Mouse (Mus musculus) adrenal gland (tissue): ENCODE results near the gene Pxmp4.

Experiments used
- intact Hi-C: fragments of 180-260 bp; cut with DNase I; formaldehyde crosslinking; loops from one replicate; pipeline ENCODE4 v1.15.1; 2025

The Pxmp4 gene

DNA sequence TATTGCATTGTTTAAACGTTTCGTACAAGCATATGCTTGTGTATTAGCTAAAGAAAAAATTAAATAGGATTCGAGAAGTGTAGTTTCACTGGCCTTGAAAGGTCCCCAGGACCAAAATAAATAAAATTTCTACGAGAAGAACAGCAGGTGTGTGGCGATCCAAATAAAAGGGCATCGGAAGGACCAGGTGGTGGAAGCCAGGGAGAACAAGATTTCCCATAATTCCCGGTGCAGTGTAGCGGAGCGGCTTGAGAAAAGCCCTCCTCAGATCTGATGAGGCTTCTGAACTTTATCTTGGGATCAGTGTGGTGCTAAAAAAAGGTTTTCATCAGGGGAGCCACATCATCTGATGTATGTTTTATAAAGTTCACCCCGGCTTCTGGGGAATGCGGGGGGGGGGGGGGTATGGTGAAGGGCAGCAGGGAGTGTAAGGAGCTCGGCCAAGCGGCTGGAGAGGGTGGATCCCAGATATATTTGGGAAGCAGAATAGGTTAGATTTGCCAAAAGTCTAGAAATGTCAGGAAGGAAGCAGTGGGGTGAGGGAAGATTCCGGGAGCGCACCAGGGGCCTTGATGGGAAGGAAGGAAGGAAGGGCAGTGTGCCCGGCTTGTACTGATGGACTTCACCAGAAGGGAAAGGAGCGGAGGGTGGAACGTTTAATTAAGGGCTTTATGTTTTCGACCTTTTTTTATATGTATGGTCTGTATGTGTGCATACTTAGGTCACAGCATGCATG is 11.5 kb upstream of the Pxmp4 start:
- intact Hi-C loops, result loop anchor here (5.0 kb wide), 2 partner anchors 43 to 203 kb away; no protein-coding TSS in a partner anchor

- intact Hi-C loops, result loop anchor here (5.0 kb wide), 2 partner anchors 41 to 201 kb away; no protein-coding TSS in a partner anchor
Measured at GRCm38 (mm10) chr2:154613118-154614115, 9.9 kb upstream of the Pxmp4 start, which contains the start of the genes Zfp341 and 4930519P11Rik. Gene Zfp341, plus strand, starts transcription at chr2:154613297. Gene 4930519P11Rik, minus strand, starts transcription at chr2:154613437.

DNA sequence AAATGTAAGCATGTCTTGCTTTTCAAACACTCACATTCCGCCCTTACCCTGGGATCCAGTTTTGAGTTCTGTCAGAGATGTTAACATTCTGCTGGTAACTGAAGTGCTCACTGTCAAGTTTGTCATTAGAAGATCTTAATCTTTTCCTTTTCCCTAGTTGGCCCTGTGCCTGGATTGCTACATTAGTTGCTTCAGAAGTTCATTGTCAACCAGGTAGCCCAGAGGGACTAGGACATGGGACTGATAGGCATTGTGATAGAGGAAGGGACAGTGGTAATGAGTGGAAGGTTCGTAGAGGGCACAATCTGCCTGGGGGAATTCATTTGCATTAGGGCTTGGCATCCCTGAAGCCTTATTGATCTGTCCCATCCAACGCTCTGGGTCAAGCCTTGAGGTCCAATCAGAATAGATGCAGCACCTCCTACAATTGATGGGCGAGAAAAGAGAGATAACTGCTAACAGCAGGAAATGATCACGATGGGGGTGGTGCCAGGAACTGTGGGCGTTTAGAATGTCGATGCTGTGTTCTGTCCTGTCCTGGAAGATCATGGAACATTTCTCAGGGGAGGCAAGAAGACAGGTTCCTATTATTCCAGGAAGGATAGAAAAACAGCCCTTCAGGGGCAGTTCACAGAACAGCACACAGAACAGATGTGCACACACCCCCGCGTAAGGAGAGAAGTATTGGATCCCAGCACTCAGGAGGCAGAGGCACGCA is 5.7 kb upstream of the Pxmp4 start:
- intact Hi-C loops, result no loop called here

GRCm38 (mm10) chr2:154606965-154607364 is 3.5 kb upstream of the Pxmp4 start:
- intact Hi-C loops, result no loop called here

GRCm38 (mm10) chr2:154604156-154604555 is 648 bp upstream of the Pxmp4 start:
- intact Hi-C loops, result no loop called here

GRCm38 (mm10) chr2:154603007-154603637 is 386 bp downstream of the Pxmp4 start:
- intact Hi-C loops, result no loop called here

DNA sequence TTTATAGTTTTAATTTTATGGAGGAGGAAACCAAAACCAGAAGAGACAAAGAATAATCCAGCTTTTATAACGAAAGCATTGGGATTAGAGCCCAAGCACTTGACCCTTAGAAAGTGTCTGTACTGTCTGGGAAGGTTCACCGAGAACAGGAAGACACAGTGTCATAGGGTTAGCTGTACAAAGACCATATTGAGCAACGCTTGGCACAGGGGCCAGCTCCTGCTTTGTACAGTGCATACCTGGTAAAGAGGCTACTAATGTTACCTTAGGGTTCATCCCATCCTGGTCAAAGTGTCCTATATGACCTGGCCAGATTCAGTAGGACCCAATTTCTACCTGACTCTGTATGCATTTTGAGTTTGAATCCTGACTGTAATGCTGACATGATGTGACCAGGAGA is 2.2 kb downstream of the Pxmp4 start:
- intact Hi-C loops, result no loop called here

DNA sequence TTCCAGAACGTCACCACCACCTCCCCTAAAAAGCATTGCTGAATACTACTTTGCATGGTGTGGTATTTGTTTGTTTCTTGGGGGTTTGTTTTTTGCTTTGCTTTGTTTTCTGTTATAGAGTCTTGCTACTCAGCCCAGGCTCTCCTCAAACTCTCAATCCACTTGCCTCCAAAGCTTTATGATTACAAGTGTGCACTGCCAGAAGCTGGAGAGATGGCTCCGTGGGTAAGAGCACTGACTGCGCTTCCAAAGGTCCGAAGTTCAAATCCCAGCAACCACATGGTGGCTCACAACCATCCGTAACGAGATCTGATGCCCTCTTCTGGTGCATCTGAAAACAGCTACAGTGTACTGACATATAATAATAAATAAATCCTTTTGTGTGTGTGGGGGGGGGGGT is 2.9 kb downstream of the Pxmp4 start:
- intact Hi-C loops, result no loop called here

- intact Hi-C loops, result no loop called here
Measured at GRCm38 (mm10) chr2:154597399-154597798, 6.1 kb downstream of the Pxmp4 start.

GRCm38 (mm10) chr2:154595775-154596174 is 7.7 kb downstream of the Pxmp4 start:
- intact Hi-C loops, result no loop called here

DNA sequence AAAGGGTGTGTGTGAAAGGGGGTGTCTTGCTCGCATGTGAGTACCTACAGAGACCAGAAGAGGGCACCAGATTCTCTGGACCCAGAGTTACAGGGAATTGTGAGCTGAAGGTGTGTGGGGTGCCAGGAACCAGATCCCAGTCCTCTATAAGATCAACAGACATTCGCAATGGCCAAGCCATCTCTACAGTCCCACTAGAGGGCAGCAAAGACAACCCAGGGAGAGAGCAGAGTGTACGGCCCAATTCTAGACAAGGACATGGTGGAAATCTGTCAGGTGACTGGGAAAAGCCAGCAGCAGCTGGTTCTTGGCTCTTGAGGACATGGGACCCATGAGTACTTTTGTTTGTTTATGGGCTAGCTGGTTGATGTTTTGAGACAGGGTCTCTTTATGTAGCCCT is 10.5 kb downstream of the Pxmp4 start:
- intact Hi-C loops, result no loop called here

DNA sequence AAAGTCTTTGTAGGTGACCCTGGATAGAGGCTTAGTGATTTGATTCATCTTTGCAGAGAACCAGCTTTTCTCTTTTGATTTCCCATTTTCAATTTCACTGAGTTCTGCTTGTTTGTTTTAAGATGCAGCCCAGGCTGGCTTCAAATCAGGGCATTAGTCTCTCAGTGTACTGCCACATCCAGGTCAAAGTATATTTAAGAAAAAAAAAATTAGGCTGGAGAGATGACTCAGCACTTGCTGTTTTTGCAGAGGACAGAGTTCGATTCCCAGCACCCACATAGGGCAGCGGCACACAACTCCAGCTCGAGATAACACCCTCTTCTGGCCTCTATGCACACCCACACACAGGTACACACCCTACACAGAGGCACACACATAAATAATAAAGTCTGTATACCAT is 12.3 kb downstream of the Pxmp4 start:
- intact Hi-C loops, result no loop called here

- intact Hi-C loops, result no loop called here
Measured at GRCm38 (mm10) chr2:154589051-154589450, 14.5 kb downstream of the Pxmp4 start.

GRCm38 (mm10) chr2:154586405-154586804 is 17.1 kb downstream of the Pxmp4 start:
- intact Hi-C loops, result no loop called here

DNA sequence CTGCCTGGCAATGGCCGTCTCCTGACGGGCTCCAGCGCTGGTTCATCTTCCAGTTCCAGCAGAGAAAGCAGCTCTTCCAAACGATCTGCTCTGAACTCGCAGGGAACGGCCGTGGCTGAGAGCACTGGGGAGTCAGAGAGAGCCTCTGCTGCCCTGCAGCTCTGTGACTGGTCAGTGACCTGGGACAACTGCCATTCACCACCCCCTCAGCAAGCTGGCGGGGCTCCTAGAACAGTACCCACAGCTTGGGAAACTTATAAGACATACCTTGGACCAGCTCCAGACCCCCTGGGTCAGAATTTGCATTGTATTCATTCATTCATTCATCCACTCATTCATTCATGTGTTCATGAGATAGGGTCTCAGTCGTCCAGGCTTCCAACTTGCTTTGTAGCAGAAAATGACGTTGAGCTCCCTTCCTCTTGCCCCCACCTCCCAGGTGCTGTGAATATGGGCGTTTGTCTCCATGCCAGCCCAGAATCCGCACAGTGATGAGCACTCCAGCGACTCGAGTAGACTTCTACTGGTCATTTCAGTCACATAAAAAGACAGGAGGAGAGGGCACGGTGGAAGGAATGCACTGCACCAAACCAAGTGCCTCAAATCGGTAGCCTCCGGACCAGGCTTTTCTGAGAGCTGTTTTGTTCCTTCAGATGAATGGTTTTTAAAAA is 18.4 kb downstream of the Pxmp4 start:
- intact Hi-C loops, result no loop called here

DNA sequence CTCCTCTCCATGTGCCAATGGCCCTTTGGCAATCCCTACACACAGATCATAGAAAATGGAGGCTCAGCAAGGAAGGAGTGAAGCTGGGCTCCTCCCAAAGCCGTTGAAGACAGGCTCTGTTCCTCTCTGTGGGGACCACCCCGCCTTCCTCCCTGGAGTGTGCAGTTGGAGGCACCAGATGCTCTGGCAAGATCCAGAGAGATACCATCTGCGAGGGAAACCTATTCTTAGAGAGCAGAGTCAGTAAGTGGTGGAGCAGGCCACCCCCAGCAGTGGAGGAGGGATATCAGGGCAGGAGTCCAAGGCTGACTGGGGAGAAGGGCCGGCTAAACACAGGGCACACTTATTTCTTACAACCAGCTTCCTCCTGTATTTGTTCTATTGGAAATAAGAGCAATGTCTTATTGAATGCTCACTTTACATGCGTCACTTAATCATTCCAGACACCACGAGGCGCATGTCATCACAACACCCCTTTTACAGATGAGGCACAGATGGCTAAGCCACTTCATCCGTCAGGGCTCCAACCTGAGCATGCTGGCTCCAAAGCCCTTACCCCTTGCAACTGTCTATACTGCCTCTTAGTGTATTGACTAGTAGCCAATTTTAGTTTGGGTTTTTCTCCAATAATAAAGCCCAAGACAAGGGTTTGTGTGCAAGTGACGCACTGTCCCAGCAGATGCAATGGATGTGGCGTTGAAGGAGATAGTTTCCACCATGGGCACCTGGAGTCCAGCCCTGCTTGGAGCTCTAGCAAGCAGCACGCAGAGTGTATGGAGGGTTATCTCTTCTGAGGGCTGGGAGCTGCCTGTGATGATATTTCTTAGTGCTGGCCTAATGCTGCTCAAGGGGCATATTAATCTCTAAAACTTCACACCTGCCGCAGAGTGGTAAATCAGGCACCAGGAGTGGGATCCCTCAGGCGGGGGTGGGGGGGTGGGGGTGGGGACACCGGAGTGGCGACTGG is 19.3 kb downstream of the Pxmp4 start:
- intact Hi-C loops, result no loop called here

GRCm38 (mm10) chr2:154581421-154581820 is 22.1 kb downstream of the Pxmp4 start:
- intact Hi-C loops, result no loop called here

DNA sequence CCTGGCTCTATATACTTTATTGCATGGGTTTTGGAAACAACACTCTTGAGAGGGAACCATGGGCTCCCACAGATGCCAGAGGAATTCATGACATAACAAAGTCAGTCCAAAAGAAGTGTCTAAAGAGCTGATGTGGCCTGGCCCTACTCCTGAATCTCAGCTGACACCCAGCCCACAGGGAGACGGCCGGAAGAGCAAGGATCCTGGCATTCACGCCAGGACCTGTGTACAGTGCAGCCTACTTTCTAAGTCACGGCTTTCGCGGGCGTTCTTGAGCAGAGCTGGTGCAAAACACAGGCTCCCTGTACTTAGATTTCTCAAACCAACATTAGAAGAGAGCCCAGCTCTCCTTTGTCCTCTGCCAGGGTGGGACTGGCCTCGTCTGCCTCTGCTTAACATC is 22.9 kb downstream of the Pxmp4 start:
- intact Hi-C loops, result no loop called here

DNA sequence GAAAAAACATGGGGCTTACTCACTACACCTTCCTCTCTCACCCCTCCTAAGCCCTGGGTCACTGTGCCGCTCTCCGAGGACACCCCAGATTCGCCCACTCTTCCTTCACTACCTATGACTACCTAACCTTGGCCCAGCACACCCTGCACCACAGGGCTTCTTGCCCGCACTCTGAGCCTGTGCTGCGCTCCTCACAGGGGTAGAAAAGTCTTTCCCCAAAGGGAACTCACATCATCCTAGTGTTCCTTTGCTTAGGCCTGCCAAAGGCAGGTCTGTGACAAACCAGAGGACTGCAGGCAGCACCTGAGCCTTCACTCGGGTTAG is 25.8 kb downstream of the Pxmp4 start:
- intact Hi-C loops, result no loop called here
